Mouse (Mus musculus): ENCODE measurements at regions not wholly inside any gene's neighbourhood (a gene's known extent, or its start where the extent isn't known, plus 50 kb on each side); places are given as distances from the start of the nearest gene placed in this dataset.

DNA sequence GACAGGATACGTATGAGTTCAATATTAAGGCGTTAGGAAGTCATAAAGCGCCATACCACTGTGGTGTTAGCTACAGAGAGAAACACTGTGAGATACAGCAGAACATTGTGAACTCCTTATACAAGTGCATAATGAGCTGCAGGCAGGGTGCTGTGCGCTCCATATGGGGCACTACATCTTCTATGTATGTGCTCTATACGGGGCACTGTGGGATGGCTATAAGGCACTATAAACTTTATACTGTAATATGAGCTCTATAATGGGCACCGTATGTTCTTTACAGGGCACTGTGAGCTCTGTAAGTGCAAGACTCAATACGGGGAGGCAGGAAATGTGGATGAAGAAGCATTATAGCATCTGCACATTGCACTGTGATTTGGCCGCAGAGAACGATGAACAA, 183.2 kb upstream of the Krr1 start:
- DNase-seq = no peak

DNA sequence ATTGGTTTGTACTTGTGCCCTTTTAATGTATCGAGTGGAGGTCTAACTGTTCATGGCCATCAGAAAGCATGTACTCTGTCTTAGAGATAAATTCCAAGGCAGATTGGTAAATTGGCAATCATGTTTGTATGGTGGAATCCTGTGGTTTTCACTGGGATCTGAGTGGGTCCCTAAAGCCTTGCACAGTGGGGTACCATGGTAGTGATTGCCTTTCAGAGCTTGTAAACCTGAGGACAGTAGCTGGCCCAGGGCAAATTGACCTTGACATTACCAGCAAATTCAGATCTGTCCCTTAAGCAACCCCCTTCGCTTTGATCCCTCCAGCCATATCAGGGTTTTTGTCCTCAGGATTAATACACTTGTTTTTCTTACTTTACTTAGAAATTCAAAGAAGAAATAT, 181.6 kb upstream of the Krr1 start:
- DNase-seq = no peak

DNA sequence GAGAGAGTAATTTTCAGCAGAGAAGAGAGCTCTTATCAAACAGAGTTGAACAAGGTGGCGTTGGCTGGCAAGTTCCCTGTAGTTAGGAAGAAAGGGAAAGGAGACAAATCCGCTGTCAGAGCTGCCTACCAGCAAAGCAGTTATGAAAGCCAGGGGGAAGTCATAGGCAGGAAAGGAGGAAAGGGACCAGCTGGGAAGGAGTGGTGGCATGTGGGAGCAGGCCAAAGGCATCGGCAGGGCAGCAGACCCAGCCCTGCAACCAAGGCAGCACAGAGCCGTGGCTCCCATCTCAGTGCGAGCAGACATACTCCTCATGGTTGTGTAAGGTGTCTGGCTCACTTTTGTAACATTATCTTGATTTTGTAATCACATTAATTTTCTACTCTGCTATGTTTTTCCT, 177.4 kb upstream of the Krr1 start:
- DNase-seq = no peak

DNA sequence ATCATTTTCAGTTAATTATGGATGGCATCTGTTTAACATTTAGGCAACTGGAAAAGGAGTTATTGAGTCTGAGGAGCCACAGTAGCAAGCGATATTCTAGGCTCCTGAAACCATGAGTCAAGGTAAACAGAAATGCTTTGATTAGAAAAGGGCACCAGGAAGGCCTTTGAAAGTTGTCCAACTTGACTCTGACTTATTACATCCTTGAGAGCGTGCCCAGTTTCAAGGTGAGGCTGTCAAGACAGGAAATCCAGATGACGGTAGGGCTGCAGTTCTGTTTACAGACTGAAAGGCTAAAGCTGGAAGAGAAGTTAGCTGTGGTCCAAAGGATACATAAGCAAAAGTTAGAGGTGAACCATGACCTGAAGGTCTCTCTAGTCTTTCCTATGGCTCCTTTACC, 176.7 kb upstream of the Krr1 start:
- no peak for DNase-seq

DNA sequence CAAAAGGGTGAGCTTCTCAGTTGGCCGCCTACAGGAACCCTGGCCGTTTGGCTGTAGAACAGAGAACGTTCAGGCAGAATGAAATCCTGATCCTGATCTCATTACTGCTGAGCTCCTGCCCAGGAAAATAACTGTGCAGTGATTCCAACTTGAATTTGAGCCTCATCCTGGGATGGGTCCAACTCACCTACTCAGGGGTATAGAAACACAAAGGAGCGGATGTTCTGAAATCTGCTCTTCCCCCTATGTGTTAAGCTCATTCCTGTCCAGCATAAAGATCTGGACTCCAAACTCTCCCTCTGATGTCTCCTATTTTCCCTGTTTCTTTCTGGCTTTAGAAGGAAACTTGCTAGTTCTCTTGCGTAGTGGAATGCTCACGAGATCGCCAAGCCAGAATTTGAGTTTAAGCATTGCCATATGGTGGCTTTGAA, 173.6 kb upstream of the Krr1 start:
- no peak for DNase-seq

DNA sequence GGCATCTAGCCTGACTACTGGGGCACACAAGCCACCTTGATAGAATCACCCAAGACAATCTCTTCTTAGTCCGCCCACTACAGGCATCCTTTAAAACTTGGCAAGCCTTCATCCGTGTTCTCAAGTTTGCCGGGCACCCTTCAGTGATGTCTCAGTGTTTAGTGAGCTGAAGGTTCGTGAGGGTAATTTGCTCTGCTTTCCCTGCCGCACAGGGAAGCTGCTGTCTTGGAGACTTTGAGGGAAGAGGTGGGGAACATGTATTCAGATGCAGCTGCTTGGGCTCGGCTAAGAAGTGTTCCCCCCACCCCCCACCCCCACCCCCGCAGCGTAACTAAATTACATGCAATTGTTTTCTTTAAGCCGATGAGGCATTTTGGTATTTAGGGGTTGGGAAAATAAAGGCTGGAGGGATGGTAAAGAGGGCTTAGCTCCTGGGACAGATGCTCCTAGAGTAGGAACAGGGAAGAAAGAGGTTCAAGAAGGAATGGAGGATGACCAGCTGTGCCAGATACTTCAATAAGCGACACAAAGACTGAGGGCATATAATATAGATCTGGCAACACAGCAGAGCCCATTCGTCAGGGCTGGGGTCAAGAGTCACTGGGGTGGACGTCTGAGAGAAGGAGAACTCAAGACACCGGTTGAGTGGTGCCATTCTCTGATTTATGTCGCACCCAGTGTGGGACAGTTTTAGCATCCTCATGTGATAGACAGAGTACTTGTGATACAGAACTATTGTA, 172.4 kb upstream of the Krr1 start:
- no peak for DNase-seq

DNA sequence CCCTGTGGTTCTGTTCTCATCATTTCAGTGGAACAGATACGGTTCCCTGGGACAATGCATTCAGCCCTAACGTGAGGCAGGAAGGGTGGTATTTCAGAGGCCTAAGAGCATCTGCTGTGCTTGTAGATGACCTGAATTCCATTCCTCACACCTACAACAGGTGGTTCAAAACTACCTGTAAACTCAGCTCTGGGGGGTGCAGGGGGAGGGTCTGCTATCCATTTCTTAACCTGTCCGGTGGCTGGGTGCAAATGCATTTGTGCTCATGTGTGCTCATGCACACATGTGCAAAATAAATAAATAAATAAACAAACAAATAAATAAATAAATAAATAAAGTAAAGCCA, 171.9 kb upstream of the Krr1 start:
- no peak for DNase-seq

DNA sequence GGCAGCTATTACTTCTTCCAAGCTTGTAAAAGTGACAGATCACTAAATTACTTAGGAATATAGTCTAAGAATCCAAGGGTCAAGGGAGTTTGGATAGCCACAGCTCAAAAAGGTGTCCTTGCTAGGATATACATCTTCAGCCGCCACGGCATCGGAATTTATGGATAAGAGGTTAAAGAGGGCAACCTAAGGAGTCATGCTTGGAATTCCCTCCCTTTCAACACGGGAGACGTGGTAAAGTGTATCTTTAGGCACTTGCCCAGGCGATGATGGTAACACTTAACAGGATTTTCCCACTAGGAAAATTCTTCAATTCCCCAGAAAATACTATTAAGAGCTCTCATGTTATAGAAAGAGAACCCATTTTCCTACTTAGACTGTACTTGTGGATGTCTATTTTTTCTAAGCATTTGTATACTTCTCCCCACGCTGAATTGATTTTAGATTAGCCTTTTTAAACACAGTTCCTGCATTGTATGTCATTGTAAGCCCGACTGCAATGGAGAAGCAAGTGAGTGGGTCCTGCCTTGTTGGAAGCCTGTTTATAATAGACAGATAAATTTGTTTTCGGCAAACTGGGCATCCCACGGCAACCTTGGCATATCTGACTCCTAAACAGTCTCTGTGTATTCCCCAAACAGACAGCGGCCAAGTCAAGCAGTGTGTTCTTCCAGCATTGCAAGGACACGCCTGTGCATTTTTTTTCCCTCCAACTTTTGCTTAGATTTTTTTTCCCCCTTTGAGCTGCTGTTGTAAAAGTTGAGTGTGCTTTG, 171.3 kb upstream of the Krr1 start:
- DNase-seq = no peak

DNA sequence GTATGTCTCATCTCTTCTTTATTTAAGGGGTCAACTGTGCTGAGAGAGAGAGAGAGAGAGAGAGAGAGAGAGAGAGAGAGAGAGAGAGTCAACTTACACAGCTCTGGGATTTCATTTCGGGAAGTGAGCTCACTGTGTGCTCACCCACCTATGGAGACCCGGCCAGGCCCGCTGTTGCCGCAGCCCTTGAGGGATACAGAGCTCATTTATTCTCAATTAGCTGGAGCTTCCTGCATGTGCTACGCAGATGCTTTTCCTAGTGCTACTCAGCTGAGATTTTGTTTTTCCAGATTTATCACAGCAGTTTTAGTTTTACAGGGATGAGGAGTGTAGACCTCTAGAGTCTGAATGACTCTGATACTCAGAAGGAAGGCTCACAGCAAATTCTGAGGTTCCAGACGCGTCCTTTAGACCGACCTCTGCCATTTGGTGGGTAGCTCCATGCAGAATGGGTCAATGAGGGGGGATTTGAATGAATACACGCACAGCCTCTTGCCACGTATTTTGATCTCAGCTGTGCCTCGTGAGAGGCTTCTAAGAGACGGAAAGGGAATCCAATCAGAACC, 170.6 kb upstream of the Krr1 start:
- DNase-seq = no peak

DNA sequence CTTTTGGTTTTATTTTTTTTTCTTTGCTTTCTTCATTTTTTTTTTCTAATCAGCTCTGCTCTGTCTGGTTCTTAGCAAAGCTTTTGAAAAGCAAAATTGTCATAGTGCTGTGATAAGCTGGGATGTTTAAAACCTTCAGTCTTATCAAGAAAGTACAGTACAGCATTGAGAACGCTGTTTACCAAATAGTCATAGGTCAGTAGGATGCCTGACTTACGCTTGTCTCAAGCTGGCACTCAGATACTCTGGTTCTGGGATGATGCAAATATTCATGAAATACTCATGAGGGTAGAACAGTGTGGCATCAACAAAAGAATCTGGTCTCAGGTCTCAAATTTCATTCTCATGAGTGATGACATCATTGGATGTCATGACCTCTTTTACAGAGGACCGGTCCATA, 166.1 kb upstream of the Krr1 start:
- no peak for DNase-seq

DNA sequence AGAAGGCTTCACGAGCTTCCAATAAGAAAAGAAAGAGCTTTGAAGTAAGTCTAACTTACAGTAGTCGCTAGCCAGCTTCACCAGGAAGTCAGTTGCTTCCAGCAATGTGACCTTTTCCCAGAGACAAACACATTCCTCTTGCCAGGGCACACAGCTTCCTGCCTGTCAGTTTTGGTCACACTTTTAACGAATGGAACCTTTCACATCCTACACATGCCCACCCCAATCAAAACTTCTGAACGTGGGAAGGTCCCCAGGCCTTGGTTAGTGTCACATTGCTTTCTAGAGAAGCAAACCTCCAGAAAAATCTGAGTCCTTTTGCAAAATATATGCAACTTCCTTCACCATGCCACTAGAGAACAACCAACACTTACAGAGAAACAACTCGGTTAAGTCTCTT, 165.5 kb upstream of the Krr1 start:
- no peak for DNase-seq

DNA sequence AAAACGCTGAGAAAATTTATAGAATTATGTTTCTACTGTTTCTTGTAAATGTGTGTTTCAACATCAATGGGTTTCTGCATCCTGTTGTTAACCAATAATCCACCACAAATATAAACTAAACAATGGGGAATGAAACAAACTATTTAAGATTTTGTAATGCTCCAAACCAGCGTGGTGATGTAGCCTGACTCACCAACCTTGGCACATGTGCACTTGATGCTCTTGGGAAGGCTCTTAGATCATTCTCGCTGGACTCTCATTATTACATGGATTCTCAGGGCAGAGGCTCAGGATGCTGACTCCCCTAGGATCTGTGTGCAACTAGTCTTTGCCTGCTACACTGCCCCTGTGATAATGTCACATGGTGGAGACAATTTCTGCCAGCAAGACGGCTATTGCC, 158.7 kb upstream of the Krr1 start:
- no peak for DNase-seq

DNA sequence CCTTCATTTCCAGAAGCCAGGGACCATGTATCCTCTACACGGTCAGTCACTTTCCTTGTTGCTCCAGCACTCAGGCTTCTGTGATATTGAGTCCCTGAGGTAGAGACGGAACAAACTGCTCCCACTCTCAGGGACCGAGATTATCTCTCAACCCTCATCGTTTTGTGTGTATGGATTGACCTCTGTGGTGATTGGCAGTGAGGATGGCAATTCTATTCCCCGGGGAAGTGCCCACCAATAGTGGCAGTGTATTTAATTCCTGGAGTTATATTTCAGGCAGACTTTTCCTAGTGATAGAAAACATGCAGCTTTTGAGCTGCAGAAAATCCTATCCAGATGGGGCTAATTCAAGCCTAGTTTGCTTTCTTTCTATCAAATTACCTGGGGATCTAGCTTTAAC, 157.8 kb upstream of the Krr1 start:
- no peak for DNase-seq

DNA sequence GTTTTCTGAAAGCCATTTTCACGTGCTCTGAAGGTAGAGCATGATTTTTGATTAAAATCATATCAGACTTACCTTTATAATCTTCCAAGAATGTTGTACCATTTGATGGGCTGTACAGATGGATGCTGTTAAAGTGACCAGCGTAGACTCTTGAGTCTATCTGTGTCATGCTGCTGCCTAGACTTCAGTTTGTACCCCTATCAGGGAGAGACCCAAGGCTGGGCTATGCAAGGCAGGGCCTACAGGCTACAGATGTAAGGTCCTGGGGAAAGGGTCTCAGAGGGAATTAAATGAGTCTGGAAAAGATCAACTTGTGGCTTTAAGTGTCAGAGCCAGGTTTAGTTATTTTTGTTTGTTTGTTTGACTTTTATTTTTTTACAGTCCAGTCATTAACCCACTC, 157.3 kb upstream of the Krr1 start:
- no peak for DNase-seq

DNA sequence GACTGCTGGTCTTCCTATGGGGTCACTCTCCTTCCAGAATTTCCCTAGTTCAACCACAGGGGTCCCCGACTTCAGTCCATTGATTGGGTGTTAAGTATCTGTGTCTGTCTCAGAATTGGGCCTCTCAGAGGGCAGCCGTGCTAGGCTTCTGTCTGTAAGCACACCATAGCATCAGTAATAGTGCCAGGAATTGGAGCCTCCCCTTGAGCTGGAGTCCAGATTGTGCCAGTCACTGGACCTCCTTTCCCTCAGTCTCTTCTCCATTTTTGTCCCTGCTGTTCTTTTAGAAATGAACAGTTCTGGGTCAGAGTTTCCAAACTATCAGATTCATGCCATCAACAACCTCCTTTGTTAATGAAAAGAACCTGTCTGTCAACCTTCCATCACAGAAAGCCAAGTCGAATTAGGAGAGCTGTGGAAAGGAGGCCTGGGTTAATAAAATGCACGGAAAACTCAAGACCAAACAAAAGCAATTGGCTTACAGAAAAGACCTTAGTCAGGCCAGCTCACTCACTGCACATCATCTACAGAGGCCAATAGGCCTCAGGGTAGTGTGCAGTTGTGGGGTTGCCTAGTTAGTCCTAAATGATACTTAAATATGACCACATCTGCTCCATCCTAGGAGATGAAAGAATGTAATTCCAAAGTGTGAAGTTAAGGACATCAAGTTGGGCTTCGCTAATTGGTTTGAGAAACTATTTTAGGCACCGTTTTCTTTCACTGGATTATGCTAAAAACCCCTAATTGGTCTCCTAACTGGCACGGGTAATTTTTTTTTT, 156.5 kb upstream of the Krr1 start:
- no peak for DNase-seq

DNA sequence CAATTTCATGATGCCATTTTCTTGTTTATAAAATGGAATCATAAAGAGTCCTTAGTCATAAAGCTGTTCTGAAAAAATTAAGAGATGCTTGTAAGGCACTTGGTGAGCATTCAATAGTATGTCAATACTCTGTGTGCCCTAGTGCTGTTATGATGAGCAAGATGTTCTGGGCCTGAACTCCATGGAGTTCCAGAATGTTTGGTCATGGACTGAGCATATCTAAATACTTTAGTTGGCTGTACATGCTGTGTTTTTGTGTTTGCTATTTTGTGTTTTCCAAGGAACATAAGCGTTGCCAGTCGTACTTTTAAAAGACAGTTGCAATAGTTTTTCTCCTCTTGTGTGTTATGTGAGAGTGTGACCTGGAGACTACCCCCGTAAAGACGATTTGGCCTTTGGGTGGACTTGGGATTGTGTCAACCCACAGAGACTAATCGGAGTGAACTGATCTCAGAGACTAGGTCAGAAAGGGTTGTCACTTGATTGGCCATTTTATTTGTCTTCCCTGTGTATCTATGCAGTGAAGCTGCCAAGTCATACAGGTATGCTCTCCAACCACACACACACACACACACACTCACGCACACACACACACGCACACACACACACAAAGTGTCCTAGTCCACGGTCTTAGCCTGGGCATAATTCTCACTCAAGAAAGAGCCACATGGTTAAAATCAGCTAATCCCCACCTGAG, 152.6 kb upstream of the Krr1 start:
- DNase-seq = no peak

DNA sequence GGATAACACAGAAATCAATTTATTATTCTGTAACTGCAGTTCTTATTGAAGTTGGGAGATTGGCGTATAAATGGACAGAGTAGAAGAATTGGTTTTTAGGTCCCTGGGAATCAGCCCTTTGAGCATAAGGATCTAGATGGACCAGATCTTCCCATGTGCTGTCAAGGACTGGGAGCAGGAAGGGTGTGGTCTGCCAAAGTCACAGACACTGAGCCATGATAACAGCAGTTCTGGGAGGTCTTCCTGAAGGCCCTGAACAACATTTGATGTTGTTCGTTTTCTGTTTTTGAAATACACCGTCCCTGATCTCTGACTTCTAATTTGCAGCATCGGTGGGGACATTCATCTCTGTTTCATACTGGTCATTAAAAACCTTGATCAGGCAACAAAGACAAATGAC, 147.6 kb upstream of the Krr1 start:
- DNase-seq = no peak

DNA sequence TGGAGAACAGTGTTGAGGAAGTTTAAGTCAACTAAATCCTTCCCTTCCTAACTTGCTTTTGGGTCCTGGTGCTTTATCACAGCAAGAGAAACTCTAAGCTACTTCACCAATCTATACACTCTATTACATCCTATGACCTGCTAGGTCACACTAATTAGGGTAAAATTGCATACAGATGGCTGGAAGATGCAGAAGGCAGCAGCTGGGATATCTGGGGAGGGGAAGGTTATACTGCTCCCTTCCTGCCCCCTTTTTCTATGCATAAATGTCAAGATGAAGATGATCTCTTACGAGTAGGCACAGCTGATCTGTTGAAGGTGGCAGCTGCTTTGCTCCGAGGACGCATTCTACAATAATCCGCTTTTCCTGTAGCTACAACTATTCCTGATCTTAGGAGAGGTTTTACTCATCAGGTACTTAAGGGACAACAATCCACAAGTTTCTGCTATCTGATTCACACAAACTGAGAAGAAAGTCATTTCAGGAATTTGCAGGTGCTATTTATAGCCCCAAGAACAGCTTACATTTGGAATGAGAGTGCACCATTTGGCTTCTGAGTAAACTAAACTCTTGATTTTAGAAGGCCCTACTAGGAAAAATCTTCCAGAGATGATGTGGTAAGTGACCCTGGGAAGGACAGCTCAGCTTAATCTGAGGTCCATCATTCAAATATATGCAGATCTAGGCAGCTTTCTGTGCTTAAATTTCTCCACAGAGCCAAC, 146.3 kb upstream of the Krr1 start:
- no peak for DNase-seq

DNA sequence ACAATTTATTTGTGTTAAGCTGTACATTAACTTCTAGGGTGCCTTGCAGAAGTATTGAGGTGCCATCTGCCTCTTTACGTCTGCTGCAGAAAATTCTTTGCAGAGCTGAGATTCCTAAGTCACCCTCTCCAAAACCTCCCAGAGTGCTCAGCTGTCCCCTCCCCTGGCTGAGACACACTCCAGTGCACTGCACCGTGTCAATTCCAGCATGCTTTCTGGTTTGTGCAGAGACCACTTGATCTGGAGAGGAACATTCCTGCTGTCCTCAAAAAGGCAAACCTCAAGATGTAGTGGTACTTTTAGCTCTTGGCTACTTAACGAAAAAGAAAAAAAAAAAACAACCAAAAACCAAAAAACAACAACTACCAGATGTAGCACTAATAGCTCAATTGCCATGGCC, 145.2 kb upstream of the Krr1 start:
- no peak for DNase-seq

DNA sequence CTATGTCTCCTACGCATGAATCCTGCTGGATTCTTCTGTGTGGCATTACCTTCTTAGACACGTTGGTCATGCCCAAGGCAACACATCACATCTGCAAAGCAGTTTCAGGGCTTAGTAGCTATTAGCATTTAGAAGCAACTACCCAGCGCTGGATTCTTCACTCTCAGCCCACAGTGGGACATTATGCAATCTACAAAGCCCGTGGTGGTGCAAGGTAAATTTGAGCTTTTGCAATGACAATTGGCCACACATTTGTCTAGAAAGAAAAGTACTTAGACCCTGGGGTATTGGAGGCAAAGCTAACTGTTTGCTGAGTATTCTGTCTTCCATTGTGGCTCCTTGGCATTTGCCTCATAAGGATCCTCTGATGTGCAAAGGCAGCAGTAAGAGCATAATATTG, 144.5 kb upstream of the Krr1 start:
- no peak for DNase-seq

DNA sequence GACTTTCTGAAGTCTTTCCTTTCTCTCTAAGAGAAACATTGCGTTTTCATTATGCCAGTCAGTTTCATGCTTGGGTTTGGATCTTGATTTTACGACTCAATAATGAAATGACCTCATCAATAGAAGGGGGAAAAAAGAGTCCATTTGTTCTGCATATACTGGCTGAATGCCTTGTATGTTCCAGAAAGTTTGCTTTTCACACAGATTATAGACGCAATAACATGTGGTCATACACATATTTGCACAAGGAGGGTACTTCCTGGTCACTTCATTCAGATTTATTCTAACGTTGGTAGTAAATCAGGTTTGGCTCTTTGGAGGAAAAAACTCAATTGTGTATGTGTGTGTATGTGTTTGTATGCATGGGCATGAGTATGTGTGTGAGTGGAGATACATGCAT, 143.9 kb upstream of the Krr1 start:
- no peak for DNase-seq

DNA sequence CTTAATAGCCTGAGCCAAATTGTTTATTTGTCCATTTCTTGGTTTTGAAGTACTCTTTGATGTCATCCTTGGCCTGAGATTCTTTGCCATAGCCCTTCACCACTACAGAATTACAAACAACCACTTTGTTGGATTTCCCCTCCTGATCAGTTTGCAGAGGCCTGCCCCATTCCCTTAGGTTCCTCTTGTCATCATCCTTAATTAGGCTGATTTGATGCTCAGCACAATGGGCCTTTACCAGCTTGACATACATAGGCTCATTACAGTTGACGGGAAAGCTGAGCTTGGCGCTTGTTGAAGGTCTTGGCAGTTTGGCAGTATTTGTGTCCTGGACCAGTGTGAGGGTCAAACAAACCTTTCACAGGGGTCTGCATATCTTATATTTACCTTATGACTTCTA, 143.2 kb upstream of the Krr1 start:
- DNase-seq = no peak
